Mouse (Mus musculus) spleen, embryonic (tissue): ENCODE measurements around the gene Usp16.
"Not testable (repeated sequence)": the region's sequence is repeated elsewhere in the genome, so short reads cannot be mapped to it uniquely, and the experiment has no call there.

Experiments used
- CTCF ChIA-PET: fragments of 350-600 bp; sonication (Branson Sonifier 250); formaldehyde crosslinking; loops from one replicate; lab custom pipeline; 2022; lab: Charles Lee

The Usp16 gene

DNA sequence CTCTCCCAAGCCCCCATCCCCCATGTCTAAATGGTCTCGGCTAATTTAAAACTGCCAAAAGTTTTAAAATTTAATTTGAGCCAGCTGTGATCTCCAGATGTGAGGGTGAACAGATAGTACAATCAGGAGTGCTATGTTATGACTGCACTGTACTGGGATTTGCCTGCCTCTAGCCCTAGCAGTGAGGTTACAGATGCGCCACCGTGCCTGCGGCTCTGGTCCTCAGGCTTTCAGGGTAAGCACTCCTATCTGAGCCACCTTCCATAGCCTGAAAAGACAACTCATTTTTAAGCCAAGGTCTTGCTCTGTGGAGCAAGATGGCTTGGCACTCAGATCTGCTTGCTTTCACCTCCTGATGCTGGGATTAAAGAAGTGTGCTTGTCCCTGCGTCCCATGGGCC, 29.9 kb downstream of the Usp16 start:
- CTCF ChIA-PET: no interaction called here

DNA sequence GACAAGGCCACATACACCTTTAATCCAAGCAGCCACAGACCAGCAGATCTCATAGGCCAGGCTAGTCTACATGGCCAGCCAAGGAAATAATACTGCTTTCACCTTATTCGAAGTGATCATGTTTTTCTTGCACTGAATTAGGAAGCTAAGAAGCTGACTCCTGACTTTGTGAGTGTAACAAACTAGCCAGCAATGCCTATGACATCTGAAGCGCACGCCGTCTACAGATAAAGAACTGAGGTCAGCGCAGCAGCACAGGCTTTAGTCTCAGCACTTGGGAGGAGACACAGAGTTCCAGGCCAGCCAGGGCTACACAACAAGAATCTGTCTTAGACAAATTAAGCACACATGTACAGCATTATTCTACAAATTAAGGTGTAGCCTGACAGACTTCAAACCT, 32.2 kb downstream of the Usp16 start:
- CTCF ChIA-PET: no interaction called here

DNA sequence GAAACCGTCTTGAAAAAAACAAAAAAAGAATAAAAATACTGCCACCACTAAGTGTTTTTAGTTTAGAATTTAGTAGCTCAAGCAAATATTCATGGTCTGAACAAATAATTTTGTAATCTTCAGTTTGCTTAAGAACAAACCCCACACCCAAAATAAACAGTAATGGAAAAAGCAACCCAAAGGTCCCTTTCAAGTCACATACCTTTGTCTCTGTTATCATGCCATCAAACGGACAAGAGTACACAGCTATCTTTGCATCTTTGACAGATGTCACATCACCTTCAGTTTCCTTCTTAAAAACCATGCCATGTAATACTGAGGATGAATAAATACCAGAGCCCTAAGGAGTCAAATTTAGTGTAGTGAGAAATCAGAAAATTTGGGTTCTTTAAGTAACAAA, 34.1 kb downstream of the Usp16 start:
- CTCF ChIA-PET: interaction anchor here (0.8 kb wide), 1 partner anchor 89 kb away, joined by 4 read pairs; no protein-coding TSS in a partner anchor

DNA sequence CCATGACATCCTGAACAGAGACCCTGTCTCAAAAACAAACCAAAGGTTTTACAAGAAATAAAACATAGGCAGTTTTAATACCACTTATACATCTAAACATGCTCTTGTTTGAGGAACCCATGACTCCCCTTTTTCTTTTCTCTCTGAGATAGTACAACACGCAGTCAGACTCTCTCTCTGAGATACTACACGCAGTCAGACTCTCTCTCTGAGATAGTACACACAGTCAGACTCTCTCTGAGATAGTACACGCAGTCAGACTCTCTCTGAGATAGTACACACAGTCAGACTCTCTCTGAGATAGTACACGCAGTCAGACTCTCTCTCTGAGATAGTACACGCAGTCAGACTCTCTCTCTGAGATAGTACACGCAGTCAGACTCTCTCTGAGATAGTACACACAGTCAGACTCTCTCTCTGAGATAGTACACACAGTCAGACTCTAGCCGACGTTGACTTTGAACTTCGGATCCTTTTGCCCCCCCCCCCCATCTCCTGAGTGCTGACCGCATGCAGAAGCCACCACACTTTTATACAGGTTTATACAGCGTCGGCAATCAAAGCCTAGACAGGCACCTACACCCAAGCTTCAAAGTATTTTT, 37.8 kb downstream of the Usp16 start:
- CTCF ChIA-PET: not testable (repeated sequence)

DNA sequence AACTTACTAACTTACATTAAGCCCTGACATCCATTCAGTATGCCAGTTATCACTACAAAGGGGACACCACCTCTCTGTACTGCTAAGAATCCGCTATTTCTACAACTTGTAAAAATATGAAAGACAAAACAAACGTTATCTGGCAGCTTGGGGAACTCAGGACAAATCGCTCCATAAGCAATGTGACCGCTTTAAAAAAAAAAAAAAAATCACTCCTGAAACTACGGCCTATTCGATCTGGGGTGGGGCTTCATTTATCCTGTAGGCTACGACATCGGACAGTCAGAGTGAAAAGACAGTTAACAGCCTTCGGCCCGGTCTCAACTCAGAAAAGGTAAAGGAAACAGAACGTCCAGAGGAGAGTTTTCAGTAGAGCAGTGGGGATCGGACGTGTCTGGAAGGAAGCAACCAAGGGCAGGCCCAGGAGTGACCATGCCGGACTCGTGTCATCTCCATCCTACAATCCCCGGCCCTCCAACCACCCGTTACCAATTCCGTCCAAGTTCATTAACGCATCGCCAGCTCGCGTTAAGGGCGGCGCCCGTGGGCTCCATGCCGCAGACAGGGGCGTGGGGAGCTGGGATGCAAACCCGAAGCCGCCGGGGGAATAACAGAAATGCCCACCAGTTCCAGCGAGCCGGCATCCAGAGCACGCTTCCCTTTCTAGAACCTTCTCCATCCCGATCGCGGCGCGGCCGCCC, 40.6 kb downstream of the Usp16 start:
- CTCF ChIA-PET: interaction anchor here (1.5 kb wide), 1 partner anchor 140 kb away, joined by 3 read pairs; no protein-coding TSS in a partner anchor

DNA sequence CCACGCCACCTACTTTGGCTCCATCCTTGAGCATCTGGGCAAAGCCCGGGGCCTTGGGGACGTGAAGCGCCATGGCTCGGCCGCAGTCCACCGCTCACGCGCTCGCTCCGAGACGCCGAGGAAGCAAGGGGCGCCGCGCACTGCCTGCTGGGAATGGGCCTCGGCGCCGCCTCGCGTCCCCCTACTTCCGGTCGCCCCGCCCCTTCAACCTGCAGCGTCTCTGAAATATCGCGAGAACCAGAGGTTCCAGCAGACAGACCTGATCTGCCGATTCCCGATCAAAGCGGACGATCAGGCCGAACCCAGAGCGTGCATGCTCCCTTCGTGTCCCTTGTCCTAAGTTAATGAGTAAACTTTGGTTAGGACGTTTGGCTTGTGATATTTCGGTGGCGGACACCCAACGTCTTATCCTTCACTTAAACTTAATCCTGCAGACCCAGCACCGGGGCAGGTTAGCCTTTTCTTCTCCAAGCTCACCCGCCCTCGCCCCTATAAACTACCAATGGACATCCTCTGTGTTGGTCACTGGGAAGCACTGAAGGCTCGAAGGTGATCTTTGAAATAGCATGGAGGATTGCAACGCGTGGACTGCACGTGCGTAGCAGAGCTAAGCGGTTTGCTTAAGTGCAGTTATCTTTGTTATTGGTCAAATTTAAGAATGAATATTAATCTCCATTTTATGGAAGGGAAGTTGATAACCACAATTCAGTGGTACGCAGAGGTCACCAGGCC, 41.4 kb downstream of the Usp16 start, which contains the start of gene Cct8:
Cct8 (minus strand) TSS at position 158 of the 732 bp plus-strand sequence.
- CTCF ChIA-PET: interaction anchor here (1.5 kb wide), 1 partner anchor 141 kb away, joined by 3 read pairs; no protein-coding TSS in a partner anchor

DNA sequence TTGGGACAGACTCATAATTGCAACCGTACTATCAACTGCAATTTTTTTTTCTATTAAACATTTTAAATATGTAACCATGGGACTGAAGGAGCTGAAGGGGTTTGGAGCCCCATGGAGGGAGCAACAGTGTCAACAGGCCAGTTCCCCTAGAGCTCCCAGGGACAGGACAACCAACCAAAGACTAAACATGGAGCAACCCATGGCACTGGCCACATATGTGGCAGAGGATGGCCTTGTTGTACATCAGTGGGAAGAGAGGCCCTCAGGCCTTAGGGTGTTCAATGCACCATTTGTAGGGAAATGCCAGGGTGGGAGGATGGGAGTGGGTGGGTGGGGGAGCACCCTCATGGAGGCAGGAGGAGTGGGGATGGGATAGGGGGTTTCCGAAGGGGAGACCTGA, 42.2 kb downstream of the Usp16 start:
- CTCF ChIA-PET: interaction anchor here (0.6 kb wide), 1 partner anchor 1445 kb away, joined by 3 read pairs; no protein-coding TSS in a partner anchor

DNA sequence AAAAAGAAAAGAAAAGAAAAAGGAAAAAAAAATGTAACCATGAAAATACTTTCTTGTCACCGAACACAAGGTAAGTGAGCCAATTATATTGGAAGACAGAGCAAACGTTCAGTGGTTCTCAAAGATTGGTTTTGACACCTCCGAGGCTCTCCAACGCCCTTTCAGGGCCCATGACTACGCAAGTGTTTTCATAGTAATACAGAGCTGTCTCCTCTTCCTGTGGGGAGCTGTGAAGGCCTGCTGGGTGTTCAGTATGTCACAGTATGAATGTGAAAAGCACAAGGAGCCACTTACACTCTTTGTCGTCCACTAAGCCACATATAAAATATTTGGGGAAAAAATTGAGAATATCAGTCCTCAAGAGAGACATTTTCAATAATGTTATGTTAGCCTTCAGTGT, 42.7 kb downstream of the Usp16 start:
- CTCF ChIA-PET: interaction anchor here (0.6 kb wide), 1 partner anchor 1445 kb away, joined by 3 read pairs; no protein-coding TSS in a partner anchor

DNA sequence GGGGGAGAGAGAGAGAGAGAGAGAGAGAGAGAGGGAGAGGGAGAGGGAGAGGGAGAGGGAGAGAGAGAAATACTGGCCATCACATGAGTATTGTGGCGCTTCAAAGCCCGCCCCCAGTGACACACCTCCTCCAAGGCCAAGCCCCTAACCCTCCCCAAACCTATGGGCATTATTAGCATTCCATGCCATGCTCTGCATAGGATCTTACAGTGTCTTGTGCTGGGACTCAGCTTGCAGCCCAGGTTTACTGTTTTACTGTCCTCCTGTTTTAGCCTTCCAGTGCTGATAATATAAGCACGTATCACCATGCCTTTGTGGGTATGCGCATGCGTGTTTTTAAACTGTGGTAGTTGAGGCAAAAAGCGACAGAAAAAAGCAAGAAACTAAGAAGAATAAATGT, 45.1 kb downstream of the Usp16 start:
- CTCF ChIA-PET: no interaction called here

DNA sequence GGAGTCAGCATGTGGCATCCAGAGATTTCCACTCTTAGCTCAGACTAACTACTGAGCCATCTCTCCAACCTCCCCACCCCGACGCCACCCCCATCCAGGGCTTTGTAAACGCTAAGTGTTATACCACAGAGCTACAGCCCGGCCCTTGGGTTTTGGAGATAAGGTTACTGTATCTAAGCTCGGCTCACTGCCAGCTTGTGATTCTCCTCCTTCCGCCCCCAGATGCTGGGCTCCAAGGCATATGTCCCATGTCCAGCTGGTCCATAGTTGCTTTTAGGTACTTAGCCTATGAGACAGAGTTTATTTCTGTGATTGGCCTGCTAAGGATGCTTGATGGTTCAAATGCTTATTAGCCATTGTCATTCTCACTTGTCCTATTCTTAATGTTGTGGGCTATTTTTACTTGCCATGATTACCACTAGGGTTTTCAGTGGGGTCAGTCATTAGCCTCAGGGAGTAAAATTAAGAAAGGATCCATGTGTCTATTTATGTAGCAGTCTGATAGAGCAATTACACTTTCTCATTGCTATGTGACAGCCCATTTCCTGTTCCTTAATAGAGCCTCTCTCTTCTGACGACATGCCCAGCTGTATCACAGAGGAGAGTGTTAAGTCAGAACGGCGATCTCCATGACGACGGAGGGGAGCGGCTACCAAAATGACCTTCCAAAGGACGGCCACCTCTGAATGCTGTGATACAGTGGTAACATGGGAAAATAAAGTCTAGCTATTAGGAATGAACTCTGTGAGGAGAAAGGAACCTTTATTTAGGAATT, 47.0 kb downstream of the Usp16 start:
- CTCF ChIA-PET: no interaction called here

DNA sequence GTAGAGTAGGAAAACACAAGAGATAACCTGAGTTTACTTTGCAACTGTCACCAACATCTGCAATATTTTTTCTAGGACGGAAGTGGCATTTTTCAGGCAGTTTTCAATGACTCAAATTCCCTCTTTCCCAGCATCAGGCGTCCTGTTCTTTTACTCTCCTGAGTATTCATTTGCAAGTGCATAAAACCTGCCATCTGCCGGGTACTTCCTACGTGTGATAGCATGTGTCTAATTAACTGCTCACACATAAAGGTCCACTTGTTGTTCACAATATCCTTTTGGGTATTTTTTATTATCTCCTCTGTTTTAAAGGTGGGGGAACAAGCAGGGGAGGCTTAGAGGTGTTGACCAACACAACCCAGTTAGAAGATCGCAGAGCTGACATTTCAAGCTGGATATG, 57.2 kb downstream of the Usp16 start:
- CTCF ChIA-PET: no interaction called here

DNA sequence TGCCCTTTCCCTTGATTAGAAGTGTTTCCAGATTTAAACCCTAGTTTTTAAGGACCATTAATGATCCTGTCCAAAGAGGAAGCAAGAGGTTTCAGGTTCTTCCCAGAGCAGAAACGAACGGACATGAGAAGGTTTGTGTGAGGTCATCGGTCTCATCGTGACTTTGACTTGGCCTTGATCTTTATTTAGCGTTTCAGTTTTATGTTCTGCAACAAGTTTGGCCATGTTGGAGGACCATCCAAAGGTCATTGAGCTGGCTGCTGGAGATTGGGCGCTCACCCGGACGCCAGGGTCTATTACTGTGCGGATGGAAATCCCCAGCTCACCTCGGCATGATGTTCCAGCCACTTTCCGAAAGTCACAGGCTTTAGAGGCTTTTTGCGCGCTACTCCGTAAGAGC, 57.8 kb downstream of the Usp16 start:
- CTCF ChIA-PET: no interaction called here

DNA sequence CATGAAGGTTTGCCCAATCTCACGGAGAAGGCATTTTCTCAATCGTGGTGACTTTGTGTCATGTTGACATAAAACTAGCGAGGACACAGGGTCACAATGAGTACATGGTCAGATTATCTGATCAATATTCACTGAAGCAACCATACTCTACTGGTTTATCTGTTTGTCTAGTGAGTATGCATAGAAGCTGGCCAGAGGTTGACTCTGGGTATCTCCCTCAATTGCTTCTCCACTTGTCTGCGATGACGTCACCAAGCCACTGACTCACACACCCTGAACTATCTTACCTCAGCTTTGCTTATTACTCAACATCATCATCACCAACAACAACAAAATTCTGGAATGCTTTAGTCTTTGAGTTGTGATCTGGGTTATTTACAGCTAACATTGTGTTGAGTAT, 69.7 kb downstream of the Usp16 start:
- CTCF ChIA-PET: no interaction called here

DNA sequence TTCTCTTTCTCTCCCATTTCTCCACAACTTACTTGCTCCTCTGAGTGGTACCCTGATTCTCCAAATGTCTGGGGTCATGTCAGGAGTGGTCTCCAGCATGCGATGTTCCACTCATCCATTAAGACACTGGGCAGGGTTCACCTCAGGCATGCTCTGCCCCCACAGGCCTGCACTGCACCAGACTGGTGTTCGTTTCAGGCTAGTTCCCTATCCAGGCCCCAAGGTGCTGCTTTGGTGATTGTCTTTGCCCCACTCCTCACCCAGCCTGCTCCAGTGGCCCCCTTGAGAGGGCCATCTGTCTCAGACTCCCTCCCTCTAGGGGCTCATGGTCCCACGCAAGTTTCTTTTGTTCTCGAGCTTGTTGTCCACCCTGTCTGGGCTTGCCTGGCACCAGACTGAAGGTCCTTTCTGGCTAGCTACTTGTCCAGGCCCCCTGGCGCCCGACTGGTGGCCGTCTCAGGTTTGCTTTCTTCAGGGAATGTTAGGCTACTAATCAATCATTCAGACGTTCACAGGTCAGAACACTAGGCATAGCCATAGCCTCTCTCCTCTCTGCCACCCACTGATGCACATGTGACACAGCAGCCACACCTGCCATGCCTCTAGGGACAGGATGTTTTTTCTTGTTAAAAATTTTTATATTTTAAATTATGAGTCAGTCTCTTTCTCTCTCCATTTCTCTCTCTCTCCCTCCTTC, 73.2 kb downstream of the Usp16 start:
- CTCF ChIA-PET: no interaction called here

DNA sequence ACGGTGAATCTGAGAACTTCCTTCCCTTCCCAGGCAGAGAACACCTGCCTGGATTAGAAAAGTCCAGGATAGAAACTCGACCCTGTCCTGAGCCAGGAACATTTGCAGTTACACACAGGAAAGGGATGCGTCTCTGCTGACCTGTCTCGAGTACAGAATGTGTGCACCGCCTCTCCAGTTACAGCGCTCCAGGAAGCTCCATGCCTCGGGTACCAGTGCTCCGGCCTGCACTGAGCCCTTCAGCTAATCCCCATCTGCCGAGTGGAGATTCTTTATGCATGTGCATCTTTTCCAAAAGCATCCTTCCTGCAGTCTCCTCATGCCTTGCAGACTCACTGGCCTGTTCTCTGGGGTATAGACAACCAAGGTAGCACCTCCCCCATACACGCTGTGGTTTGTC, 74.3 kb downstream of the Usp16 start:
- CTCF ChIA-PET: no interaction called here
